Mouse (Mus musculus) stomach, embryonic 16.5 days (tissue): ENCODE measurements around the gene Epb41l3. TPM values are rescaled to one million over a fixed set of nuclear protein-coding genes. Genes with fewer than 3 reads are reported as not detected.
A peak's percentile ranks its signal among the peaks of the same experiment; 100 is the strongest.

Experiments
- ATAC-seq: fragments of 200-750 bp; cut with Nextera tagmentation; 2 replicates; pipeline ENCODE4 v1.8.0; 2017; ENCODE audit warnings: moderate number of reproducible peaks, moderate TSS enrichment; ENCODE audit not compliant: insufficient read depth, low FRiP score
- H3K27ac ChIP-seq: fragments of 300-500 bp; sonication (generic); 2 replicates; pipeline ENCODE4 v1.5.1; 2014; ENCODE audit warnings: low read length
- H3K27me3 ChIP-seq: fragments of 300-500 bp; sonication (generic); 2 replicates; pipeline ENCODE4 v1.6.1; 2014; ENCODE audit warnings: low read length, control low read depth, mixed read lengths; ENCODE audit not compliant: control insufficient read depth, insufficient read depth
- H3K36me3 ChIP-seq: fragments of 300-500 bp; sonication (generic); 2 replicates; pipeline ENCODE4 v1.6.1; 2014; ENCODE audit warnings: low read length; ENCODE audit not compliant: control insufficient read depth, insufficient read depth
- H3K4me1 ChIP-seq: fragments of 300-500 bp; sonication (generic); 2 replicates; pipeline ENCODE4 v1.6.1; 2014; ENCODE audit warnings: low read length, control low read depth, mixed read lengths; ENCODE audit not compliant: control insufficient read depth, insufficient read depth
- H3K4me2 ChIP-seq: fragments of 300-500 bp; sonication (generic); 2 replicates; pipeline ENCODE4 v1.6.1; 2014; ENCODE audit warnings: low read depth, low read length, mixed read lengths
- H3K4me3 ChIP-seq: fragments of 300-500 bp; sonication (generic); replicated peaks from 2 replicates; pipeline ENCODE4 v1.5.1; 2014; ENCODE audit warnings: mild to moderate bottlenecking, low read length
- H3K9ac ChIP-seq: fragments of 300-500 bp; sonication (generic); 2 replicates; pipeline ENCODE4 v1.6.1; 2014; ENCODE audit warnings: low read length
- H3K9me3 ChIP-seq: fragments of 300-500 bp; sonication (generic); replicated peaks from 2 replicates; pipeline ENCODE4 v1.6.1; 2016; ENCODE audit warnings: low read length, control low read depth; ENCODE audit not compliant: control insufficient read depth
- WGBS: fragments of 180-500 bp; shearing (Covaris S2); extraction: QIAGEN DNeasy Blood & Tissue Kit; methylation state at CpG from one replicate; pipeline ENCODE4 v1.1.7; 2014; 5-methylcytosine and 5-hydroxymethylcytosine counted together
- polyA plus RNA-seq: library from polyadenylated mRNA; unstranded; fragments of >200 nt; fragmentation: Nextera tagmentation; extraction: Ambion mirVana; gene quantifications from 2 replicates; pipeline ENCODE4 v1.2.1, GENCODE M21; 2015

The Epb41l3 gene
- polyA plus RNA-seq, 1 experiment from 2014 or later = 56.1 TPM

DNA sequence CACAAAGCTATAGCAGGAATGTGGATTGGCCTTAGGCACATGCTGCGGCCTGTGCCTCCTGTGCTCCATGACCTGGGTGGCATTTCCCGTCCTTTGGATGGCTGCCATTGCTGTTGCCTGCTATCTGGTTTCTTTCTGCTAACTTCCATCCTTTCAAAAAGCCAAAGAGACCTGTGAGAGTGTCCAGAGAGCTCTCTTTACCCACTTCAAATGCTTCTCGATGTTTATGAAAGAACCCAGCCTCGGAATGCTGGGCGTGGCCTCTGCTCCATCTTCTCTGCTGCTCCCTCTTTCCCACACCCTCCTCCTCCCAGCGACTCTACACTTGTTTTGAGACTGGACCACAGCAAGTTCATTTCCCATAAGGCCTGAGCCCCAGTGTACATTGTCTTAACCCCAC, 120.3 kb downstream of the Epb41l3 start:
- Histone ChIP-seq H3K4me3 (no peak overlapping the region), H3K4me1 (peaks cover 3% of the 10 kb centered on the region), H3K36me3 (no peaks in the 10 kb centered on the region), H3K9ac (no peak overlapping the region), H3K9me3 (no peaks in the 10 kb centered on the region), H3K27me3 (no peaks in the 10 kb centered on the region), H3K4me2 (no peak overlapping the region), H3K27ac (no peak overlapping the region)
- no peak for ATAC-seq
- 64% methylated on average over 6 of the region's 6 CpGs for WGBS

- H3K9ac ChIP-seq = no peak overlapping the region
- no peak for ATAC-seq
- H3K27ac ChIP-seq = no peak overlapping the region
- no peaks in the 10 kb centered on the region for H3K9me3 ChIP-seq
- 82% methylated on average over 10 of the region's 10 CpGs for WGBS
- H3K27me3 ChIP-seq = no peaks in the 10 kb centered on the region
- no peaks in the 10 kb centered on the region for H3K36me3 ChIP-seq
- H3K4me3 ChIP-seq = no peak overlapping the region
- H3K4me1 ChIP-seq = peaks cover 3% of the 10 kb centered on the region
- H3K4me2 ChIP-seq = no peak overlapping the region
These were observed 121.2 kb downstream of the Epb41l3 start for GRCm38 (mm10) chr17:69196656-69197055.

DNA sequence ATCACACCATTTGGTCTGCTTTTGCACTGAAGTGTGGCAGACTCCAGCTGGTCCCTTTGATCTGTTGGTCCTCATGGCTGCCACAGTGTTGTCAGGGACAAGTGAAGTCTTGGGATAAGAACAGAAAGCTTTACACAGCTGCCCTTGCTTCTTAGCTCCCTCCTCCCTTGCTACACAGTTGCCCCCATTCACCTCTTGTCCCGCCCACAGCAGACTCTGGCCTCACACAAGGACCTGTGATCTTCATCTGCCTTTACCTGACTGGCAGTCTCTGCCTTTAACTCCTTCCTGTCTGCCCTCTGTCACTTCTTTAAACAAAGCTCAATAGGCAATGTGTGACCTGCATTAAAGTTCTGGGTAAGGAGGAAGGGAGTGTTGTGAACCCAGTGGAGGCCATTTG, 123.3 kb downstream of the Epb41l3 start:
- peak; percentile 58; the same call in 1 of the 2 replicates for ATAC-seq
- Histone ChIP-seq H3K4me2 (no peak overlapping the region), H3K9ac (no peak overlapping the region), H3K4me1 (no peaks in the 10 kb centered on the region), H3K9me3 (no peaks in the 10 kb centered on the region), H3K4me3 (no peak overlapping the region), H3K36me3 (no peaks in the 10 kb centered on the region), H3K27me3 (no peaks in the 10 kb centered on the region), H3K27ac (no peak overlapping the region)
- WGBS = 25% methylated on average over 1 of the region's 1 CpGs

DNA sequence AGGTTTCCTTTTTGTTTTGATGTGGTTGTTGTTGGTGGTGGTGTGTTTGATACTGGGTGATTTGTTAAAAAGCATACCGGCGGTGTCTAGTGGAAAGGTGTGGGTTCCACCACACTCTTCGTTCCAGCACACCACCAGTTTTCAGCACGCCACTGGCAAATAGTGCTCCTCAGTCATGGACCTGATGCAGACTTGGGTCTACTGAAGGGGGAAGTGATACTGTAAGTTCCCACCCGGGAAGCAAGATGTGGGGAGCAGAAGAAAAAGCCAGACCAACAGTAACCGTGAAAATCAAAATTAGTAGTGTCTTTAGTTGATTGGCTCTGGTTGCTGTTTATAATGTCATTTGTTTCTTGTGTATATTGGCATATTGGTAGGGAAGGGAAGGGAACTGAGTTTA, 124.3 kb downstream of the Epb41l3 start:
- H3K9ac ChIP-seq = no peak overlapping the region
- H3K4me1 ChIP-seq = no peaks in the 10 kb centered on the region
- no peak overlapping the region for H3K4me2 ChIP-seq
- ATAC-seq = no peak
- no peak overlapping the region for H3K4me3 ChIP-seq
- no peak overlapping the region for H3K27ac ChIP-seq
- H3K27me3 ChIP-seq = no peaks in the 10 kb centered on the region
- WGBS = 89% methylated on average over 6 of the region's 6 CpGs
- no peaks in the 10 kb centered on the region for H3K36me3 ChIP-seq
- H3K9me3 ChIP-seq = no peaks in the 10 kb centered on the region

DNA sequence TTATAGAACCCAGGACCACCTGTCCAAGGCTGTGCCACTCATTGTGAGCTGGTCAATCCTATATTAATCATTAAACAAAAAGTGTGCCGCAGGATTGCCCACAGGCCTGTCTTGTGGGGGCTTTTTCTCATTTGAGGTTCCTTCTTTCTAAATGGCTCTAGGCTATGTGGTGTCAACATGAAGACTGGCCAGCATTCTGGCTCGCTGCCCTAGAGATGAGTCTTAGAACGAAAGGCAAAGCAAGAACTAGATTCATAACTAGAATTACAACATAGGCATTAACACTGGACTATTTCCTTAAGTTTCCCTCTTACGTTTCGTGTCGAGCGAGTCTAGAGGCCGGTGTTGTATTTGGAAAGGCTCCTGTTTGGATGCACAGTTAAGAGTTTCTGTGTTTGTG, 125.5 kb downstream of the Epb41l3 start:
- no peak overlapping the region for H3K9ac ChIP-seq
- no peaks in the 10 kb centered on the region for H3K36me3 ChIP-seq
- 91% methylated on average over 8 of the region's 8 CpGs for WGBS
- H3K27ac ChIP-seq = no peak overlapping the region
- no peak for ATAC-seq
- no peaks in the 10 kb centered on the region for H3K9me3 ChIP-seq
- H3K4me2 ChIP-seq = no peak overlapping the region
- no peaks in the 10 kb centered on the region for H3K4me1 ChIP-seq
- no peaks in the 10 kb centered on the region for H3K27me3 ChIP-seq
- no peak overlapping the region for H3K4me3 ChIP-seq

- no peak overlapping the region for H3K27ac ChIP-seq
- no peaks in the 10 kb centered on the region for H3K27me3 ChIP-seq
- no peak for ATAC-seq
- 70% methylated on average over 5 of the region's 5 CpGs for WGBS
- H3K4me2 ChIP-seq = no peak overlapping the region
- H3K9ac ChIP-seq = no peak overlapping the region
- peaks cover 3% of the 10 kb centered on the region; the same call in 1 of the 2 replicates for H3K36me3 ChIP-seq
- H3K4me1 ChIP-seq = no peaks in the 10 kb centered on the region
- H3K4me3 ChIP-seq = no peak overlapping the region
- H3K9me3 ChIP-seq = no peaks in the 10 kb centered on the region
These were observed 130.0 kb downstream of the Epb41l3 start for GRCm38 (mm10) chr17:69205282-69205999.

- Histone ChIP-seq H3K4me2 (no peak overlapping the region), H3K9ac (no peak overlapping the region), H3K4me3 (no peak overlapping the region), H3K9me3 (no peaks in the 10 kb centered on the region), H3K4me1 (no peaks in the 10 kb centered on the region), H3K27ac (no peak overlapping the region), H3K27me3 (no peaks in the 10 kb centered on the region), H3K36me3 (peaks cover 3% of the 10 kb centered on the region; the same call in 1 of the 2 replicates)
- WGBS = 72% methylated on average over 15 of the region's 15 CpGs
- no peak for ATAC-seq
These were observed 132.3 kb downstream of the Epb41l3 start for GRCm38 (mm10) chr17:69207562-69208312.

- no peaks in the 10 kb centered on the region for H3K9me3 ChIP-seq
- no peaks in the 10 kb centered on the region for H3K4me1 ChIP-seq
- H3K36me3 ChIP-seq = peaks cover 3% of the 10 kb centered on the region; the same call in 1 of the 2 replicates
- no peaks in the 10 kb centered on the region for H3K27me3 ChIP-seq
- no peak overlapping the region for H3K27ac ChIP-seq
- H3K4me2 ChIP-seq = no peak overlapping the region
- no peak for ATAC-seq
- H3K9ac ChIP-seq = no peak overlapping the region
- H3K4me3 ChIP-seq = no peak overlapping the region
These were observed 135.6 kb downstream of the Epb41l3 start for GRCm38 (mm10) chr17:69211065-69211464.

DNA sequence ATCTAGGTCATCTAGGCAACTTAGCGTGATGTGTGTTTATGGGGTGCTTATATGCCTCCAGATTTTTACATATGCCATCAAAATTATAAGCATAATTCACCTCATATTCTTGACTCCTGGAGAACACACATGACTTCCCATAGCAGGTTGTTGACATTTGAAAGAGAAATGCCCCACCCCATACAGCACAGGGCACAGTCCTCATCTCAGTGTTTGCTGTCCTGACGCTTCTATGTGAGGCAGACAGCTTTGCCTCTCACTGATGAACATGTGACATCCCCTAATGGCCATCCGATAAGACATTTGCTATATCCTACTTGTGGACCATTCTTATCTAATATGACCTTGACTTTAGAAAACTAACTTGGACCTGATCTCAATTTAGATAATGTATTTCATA, 140.6 kb downstream of the Epb41l3 start:
- Histone ChIP-seq H3K4me1 (no peaks in the 10 kb centered on the region), H3K9me3 (no peaks in the 10 kb centered on the region), H3K4me2 (no peak overlapping the region), H3K27me3 (no peaks in the 10 kb centered on the region), H3K9ac (no peak overlapping the region), H3K36me3 (no peaks in the 10 kb centered on the region), H3K4me3 (no peak overlapping the region), H3K27ac (no peak overlapping the region)
- 85% methylated on average over 3 of the region's 3 CpGs for WGBS
- no peak for ATAC-seq
